Mouse (Mus musculus) cerebellum, adult 9-10 months (tissue): ENCODE results near the gene Plekha6.
A peak's percentile ranks its signal among the peaks of the same experiment; 100 is the strongest.

Source experiments
- DNase-seq: peaks from one replicate; pipeline ENCODE4 v3.0.0; 2022

The Plekha6 gene

DNA sequence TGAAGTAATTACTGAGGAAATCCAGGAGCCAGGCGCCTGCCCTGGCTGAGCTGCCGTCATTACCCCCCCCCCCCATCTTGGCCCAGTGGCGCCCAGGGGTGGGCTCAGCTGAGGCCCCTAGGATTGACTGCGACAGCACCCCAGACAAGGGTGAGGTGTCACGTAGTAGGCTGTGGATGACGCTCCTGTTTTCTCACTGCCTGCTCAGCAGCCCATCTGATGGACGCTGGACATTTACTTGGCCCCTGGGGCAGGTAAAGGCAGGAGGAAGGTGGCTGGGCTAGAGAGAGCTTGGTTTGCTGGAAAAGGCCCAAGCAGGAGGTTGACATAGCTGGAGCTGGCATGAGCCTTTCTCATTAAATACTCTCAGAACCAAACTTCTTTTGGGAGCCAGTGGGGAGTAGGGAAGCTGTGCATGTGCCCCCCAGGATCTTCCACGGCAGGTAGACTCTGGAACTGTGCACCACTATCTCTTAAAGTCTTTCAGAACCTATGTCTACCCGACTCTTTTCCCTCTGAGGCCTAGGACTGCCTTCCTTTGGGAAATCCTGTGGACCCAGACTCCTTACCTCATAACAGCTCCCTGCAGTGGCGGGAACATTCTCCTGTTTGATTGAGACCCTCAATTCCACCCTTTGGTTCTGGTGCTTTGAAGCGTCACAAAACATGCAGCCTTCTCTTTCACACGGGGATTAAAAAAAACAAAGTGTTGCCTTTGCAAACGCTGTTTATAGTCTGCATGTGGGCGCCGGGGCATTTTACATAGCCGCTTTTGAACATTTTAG lies 19.3 kb downstream of the Plekha6 start:
- no peak for DNase-seq

- no peak for DNase-seq
Measured at GRCm38 (mm10) chr1:133187948-133188680, 24.1 kb downstream of the Plekha6 start.

- DNase-seq = no peak
Measured at GRCm38 (mm10) chr1:133188719-133189118, 24.7 kb downstream of the Plekha6 start.

DNA sequence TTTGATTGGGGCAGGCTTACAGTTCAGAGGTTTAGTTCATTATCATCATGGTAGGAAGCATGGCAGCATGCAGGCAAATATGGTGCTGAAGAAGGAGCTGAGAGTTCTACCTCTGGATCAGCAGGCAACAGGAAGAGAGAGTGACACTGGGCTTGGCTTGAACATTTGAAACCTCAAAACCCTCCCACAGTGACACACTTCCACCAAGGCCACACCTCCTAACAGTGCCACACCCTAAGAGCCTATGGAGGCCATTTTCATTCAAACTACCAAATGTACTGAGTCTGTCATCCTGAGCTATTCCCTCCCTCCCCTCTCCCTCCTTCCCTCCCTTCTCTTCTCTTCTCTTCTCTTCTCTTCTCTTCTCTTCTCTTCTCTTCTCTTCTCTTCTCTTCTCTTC lies 25.5 kb downstream of the Plekha6 start:
- DNase-seq = no peak

DNA sequence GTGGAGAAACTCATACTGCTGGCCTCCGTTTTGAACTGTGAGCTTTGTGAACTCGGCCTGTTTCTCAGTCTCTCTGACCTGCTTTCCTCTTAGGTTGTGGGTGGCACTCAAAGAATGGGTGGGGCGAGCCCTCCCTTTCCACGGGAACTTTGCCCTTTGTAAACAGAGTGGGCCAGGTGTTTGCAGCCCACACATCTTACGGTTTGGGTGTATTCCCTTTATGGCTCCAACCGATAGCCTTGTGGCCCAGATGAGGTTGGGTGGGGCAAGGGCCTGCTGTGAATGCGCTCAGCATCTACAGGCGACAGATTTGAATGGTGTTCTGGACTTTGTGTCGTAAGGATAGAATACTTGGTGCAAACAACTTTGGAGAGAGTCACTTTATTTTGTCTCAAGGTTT lies 26.5 kb downstream of the Plekha6 start:
- DNase-seq = no peak

- no peak for DNase-seq
Measured at GRCm38 (mm10) chr1:133196181-133196580, 32.2 kb downstream of the Plekha6 start.

DNA sequence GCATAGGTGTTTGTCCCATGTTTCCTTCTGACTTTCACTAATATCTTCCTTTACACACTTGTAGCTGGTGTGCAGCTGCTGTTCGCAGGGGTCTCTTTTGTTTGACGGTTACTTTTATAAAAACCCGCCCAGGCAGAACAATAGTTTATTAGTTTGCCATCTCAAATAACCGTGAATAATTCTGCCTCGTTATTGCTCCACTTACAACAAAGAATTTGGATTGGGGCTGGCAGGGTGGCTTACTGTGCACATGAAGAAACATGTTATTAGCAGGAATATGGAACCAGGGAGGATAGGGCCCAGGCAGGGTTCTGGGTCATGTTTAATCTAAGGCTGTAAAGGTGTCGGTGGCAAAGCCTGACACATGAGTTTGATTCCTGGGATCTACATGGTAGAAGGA lies 33.3 kb downstream of the Plekha6 start:
- no peak for DNase-seq

- DNase-seq = no peak
Measured at GRCm38 (mm10) chr1:133199706-133200105, 35.7 kb downstream of the Plekha6 start.

DNA sequence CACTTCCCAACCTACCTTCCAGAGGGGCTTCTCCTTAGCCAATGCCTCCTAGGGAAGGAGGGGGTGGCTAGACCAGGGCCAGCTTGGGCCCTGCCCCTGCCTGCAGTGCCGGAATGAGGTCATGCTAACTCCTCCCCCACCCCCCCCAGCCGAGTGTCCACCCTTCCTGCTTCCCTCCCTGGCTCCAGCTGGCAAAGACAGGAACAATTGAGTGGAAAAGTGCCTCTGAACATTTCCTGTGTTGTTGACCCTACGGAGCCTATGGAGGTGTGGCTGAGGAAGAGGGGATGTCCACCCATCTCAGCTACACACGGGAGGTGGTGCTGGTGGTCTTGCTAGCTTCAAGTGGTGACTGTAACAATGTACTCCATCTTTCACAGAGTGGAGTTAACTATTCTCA lies 37.5 kb downstream of the Plekha6 start:
- DNase-seq = no peak

DNA sequence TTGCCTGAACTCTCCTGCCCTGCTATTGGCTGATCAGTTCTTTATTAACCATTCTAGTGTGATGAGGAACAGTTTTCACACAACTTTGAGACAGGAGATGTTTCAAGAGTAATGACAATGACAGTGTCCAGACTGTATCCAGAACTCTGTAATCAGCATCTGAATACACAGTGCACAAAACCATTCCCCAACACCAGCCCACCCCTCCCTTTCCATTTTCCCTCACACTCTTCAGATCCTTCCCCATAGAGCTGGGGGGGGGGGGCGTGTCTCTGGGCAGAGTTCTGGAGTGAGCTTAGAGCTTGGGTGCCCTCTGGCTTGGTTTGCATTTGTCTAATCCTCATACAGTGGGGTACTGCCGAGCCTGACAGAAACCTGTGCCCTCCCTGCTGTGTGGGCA lies 39.7 kb downstream of the Plekha6 start:
- DNase-seq = no peak

DNA sequence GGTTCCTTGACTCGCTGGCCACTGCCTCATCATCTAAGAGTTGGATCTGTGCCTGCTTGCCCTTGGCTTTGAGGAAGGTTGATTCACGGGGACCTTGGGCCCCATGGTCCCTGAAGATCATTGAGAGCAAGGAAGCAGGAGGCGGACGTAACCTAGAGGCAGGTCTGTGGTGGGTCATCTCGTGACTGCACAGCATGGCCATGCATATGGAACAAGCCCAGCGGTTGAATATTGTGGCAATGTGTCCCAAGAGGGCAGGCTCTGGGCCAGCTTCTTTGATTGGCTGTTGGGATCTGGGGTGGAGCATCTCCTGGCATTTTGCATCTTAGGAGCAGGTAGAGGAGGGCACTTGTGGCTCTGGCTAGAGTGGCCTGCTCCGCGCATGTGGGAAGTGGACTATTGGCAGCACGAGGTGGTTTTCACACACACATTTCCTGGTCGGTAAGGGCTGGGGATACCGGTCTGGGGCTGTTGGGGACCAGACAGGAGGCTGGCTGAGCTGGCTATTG lies 40.4 kb downstream of the Plekha6 start:
- DNase-seq = no peak

- DNase-seq = no peak
Measured at GRCm38 (mm10) chr1:133204985-133205384, 41.0 kb downstream of the Plekha6 start.

- DNase-seq = no peak
Measured at GRCm38 (mm10) chr1:133208086-133208815, 44.2 kb downstream of the Plekha6 start.

DNA sequence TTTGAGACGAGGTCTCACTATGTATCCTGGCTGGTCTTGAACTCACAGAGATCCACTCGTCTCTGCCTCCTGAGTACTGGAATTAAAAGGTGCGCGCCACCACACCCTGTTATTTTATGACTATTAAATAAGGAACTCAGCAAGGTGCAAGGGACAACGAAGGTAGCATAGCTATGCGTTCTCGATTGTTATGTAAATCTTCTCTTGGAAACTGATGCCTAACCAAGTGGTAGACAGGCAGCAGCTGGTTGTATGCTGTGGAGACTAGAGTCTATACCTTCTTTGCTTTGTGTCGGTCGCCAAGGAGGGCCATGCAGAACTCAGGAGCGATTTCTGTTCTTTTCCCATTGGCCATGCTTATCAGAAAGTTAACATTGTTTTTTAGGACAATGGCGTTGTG lies 45.0 kb downstream of the Plekha6 start:
- DNase-seq = no peak

GRCm38 (mm10) chr1:133209482-133209881 lies 45.5 kb downstream of the Plekha6 start:
- peak; percentile 28 for DNase-seq

DNA sequence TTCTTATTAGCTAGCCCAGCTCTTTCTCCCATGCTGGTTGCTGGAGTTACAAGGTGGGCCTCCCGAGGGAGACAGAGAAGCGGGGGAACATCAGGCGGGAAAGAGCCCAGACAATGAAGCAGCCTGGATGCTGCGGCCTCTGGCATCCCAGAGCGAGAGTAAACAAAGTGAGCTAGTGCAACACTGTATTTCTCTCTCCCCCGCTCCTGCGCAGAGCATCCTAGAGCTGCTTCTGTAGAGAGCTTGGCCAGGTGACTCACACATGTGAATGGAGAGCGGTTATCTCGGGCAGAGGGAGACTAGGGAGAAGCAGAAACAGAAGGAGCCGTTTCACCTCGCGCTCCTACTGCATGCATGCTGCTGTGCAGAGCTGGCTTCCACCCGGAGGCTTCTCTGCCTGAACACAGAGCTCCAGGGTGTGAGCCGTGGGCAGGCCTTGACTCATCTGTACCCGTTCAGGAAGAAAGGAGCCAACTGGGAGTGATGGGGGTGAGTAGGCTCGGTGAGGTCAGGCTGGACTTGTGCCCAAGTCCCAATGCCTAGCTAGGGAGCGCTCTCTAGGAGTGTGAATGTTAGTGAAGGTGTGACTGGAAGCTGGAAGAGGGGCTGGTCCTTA lies 46.0 kb downstream of the Plekha6 start:
- peak; percentile 42 for DNase-seq

GRCm38 (mm10) chr1:133210766-133211165 lies 46.8 kb downstream of the Plekha6 start:
- no peak for DNase-seq

DNA sequence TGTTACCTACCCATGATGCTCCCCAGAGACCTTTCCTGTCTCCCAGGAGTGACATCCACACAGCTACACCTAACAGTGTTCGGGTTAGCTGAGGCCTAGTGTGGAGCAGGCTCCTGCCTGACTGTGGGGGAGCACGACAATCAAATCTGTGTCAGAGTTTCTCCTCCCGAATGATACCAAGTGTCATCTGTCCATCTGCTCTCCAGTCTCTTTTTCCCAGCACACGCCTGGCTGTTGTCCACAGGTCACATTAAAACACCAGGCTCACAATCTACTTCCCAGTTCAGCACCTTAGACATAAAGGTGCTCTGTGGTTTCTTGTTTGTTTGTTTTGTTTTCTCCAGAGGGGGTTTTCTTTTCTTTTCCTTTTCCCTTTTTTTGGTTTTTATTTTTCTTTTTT lies 48.3 kb downstream of the Plekha6 start:
- DNase-seq = peak; percentile 31

GRCm38 (mm10) chr1:133213098-133213497 lies 49.1 kb downstream of the Plekha6 start:
- no peak for DNase-seq

DNA sequence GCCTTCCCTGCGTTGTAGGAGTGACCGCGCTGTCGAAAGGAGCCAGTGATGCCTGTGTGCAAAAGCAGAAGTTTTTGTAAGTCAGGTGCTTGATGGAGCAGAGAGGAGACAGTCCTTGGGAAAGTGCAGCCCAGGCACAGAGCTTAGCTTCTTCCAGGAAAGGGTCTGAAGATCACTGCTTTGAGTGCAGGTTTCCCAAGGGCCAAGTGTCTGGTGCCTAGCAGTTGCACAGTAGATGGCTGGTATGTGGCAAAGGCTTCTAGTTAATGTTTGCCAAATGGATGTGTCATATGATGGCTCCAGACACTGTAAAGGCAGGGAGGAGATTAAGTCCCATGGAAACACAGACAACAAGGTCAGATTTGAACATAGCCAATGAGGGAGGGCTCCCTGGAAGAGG lies 49.9 kb downstream of the Plekha6 start:
- DNase-seq = no peak

GRCm38 (mm10) chr1:133214672-133215359 lies 50.8 kb downstream of the Plekha6 start:
- no peak for DNase-seq

DNA sequence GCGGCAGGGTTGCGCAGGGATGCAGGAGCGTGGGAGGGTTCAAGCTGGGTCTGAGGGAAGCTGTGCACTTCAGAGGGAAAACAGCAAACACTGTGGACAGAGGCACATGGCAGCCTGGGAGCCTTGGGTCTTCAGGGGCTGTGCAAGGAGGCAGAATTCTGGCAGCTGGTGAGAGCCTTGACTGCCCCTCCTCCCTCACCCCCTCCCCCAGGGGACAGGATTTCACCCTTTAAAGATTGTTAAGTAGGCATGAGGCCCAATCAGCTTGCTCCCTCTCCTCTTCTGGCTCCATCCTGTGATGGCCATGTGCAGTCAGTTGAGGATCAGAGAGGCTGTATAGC lies 51.3 kb downstream of the Plekha6 start:
- no peak for DNase-seq

- no peak for DNase-seq
Measured at GRCm38 (mm10) chr1:133215753-133216152, 51.7 kb downstream of the Plekha6 start.
